Mouse (Mus musculus) myocyte (in vitro differentiated cells): Measurements from ENCODE around the gene Atp1a2.

ENCODE experiments used
- MAX ChIP-seq: IDR thresholded peaks from one replicate; pipeline ENCODE4 v1.6.1; 2011; ENCODE audit warnings: low read depth, mild to moderate bottlenecking, control low read depth
- MYOG ChIP-seq, 3 experiments: IDR thresholded peaks; one replicate each; pipeline ENCODE4 v1.6.1; 2011; ENCODE audit warnings: control low read depth in 2 of 3, low read depth in 2 of 3, mild to moderate bottlenecking in 2 of 3; ENCODE audit not compliant: insufficient read length in 2 of 3, control insufficient read depth in 1 of 3, insufficient read depth in 1 of 3
- POLR2A ChIP-seq: IDR thresholded peaks from one replicate; pipeline ENCODE4 v1.6.1; 2011; ENCODE audit warnings: low read depth, mild to moderate bottlenecking, control low read depth, moderate library complexity; ENCODE audit not compliant: insufficient read length

DNA sequence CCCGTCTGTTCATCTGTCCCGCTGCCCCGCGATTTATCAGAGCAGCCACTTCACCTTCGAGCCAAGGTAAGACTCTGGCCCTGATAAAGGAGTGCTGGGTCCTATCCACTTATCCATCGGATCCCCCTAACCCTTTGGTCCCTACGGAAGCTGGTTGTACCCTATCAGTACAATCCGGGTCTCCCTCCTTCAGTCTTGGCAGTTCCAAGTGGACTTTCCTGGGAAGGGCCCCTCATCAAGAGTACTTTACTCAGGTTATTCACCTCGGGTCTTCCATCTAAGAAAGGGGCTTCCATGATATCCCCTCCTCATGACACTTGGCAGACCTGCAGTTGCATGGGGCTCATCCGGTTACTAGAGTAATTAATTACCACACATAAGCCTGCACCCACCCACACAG lies 43.5 kb upstream of the Atp1a2 start:
- no peak for TF ChIP-seq MAX
- TF ChIP-seq POLR2A: no peak
- TF ChIP-seq MYOG (IDR thresholded peaks at IDR 0.05; ENCODE audit: control insufficient read depth in 1 of 3, insufficient read depth in 1 of 3, insufficient read length in 2 of 3, low read depth in 2 of 3): no peak
